Mouse (Mus musculus) liver, adult 2 months (tissue): ENCODE measurements at regions not wholly inside any gene's neighbourhood (a gene's known extent, or its start where the extent isn't known, plus 50 kb on each side); places are given as distances from the start of the nearest gene placed in this dataset.

Experiments
- CTCF ChIP-seq: fragments of 200-500 bp; IDR thresholded peaks from 2 replicates; pipeline ENCODE4 v1.5.1; 2011; ENCODE audit warnings: low read depth, low read length, control low read depth
- POLR2A ChIP-seq: fragments of 200-500 bp; IDR thresholded peaks from 2 replicates; pipeline ENCODE4 v1.6.1; 2011; ENCODE audit warnings: low read length, control low read depth; ENCODE audit not compliant: insufficient read depth; ENCODE audit errors: extremely low read depth

GRCm38 (mm10) chr17:82306347-82306746 is 568.2 kb upstream of the Slc8a1 start:
- TF ChIP-seq CTCF (no peak), POLR2A (no peak)
